Mouse (Mus musculus) midbrain, embryonic 16.5 days (tissue): Measurements from ENCODE around the gene Klhl26. TPM values are rescaled to one million over a fixed set of nuclear protein-coding genes. Genes with fewer than 3 reads are reported as not detected.

Source experiments
- ATAC-seq: fragments of 200-750 bp; cut with Nextera tagmentation; 2 replicates; pipeline ENCODE4 v1.8.0; 2017; ENCODE audit warnings: moderate TSS enrichment
- H3K27ac ChIP-seq: fragments of 300-500 bp; sonication (generic); 2 replicates; pipeline ENCODE4 v1.5.1; 2014; ENCODE audit warnings: mild to moderate bottlenecking, low read length, mixed read lengths
- H3K27me3 ChIP-seq: fragments of 300-500 bp; sonication (generic); 2 replicates; pipeline ENCODE4 v1.6.1; 2014; ENCODE audit warnings: low read depth, low read length, mixed read lengths; ENCODE audit not compliant: control insufficient read depth, insufficient read depth
- H3K36me3 ChIP-seq: fragments of 300-500 bp; sonication (generic); 2 replicates; pipeline ENCODE4 v1.6.1; 2014; ENCODE audit warnings: mild to moderate bottlenecking, low read length, moderate library complexity, mixed read lengths; ENCODE audit not compliant: control insufficient read depth, insufficient read depth
- H3K4me1 ChIP-seq: fragments of 300-500 bp; sonication (generic); 2 replicates; pipeline ENCODE4 v1.6.1; 2014; ENCODE audit warnings: mild to moderate bottlenecking, low read length, mixed read lengths; ENCODE audit not compliant: control insufficient read depth, insufficient read depth
- H3K4me2 ChIP-seq: fragments of 300-500 bp; sonication (generic); 2 replicates; pipeline ENCODE4 v1.6.1; 2014; ENCODE audit warnings: mild to moderate bottlenecking, low read length, mixed read lengths
- H3K4me3 ChIP-seq: fragments of 300-500 bp; sonication (generic); 2 replicates; pipeline ENCODE4 v1.5.1; 2014; ENCODE audit warnings: low read depth, mild to moderate bottlenecking, low read length, moderate library complexity, mixed read lengths
- H3K9ac ChIP-seq: fragments of 300-500 bp; sonication (generic); 2 replicates; pipeline ENCODE4 v1.6.1; 2014; ENCODE audit warnings: low read depth, low read length, mixed read lengths
- H3K9me3 ChIP-seq: fragments of 300-500 bp; sonication (generic); replicated peaks from 2 replicates; pipeline ENCODE4 v1.6.1; 2014; ENCODE audit warnings: mild to moderate bottlenecking, low read length, mixed read lengths; ENCODE audit not compliant: control insufficient read depth, poor library complexity, severe bottlenecking
- WGBS: fragments of 180-500 bp; shearing (Covaris S2); extraction: QIAGEN DNeasy Blood & Tissue Kit; methylation state at CpG from one replicate; pipeline ENCODE4 v1.1.7; 2014; 5-methylcytosine and 5-hydroxymethylcytosine counted together
- polyA plus RNA-seq: library from polyadenylated mRNA; unstranded; fragments of >200 nt; fragmentation: Nextera tagmentation; extraction: Ambion mirVana; gene quantifications from 2 replicates; pipeline ENCODE4 v1.2.1, GENCODE M21; 2015

Gene Klhl26
- polyA plus RNA-seq, 1 experiment from 2014 or later: 32.4 TPM

- Histone ChIP-seq H3K9ac (no peak overlapping the region; the same call in 1 of the 2 replicates), H3K9me3 (no peaks in the 10 kb centered on the region), H3K27ac (no peak overlapping the region), H3K4me2 (peak overlapping the region; percentile 62), H3K36me3 (no peaks in the 10 kb centered on the region), H3K27me3 (peaks cover 87% of the 10 kb centered on the region), H3K4me3 (peak overlapping the region; percentile 38), H3K4me1 (peaks cover 26% of the 10 kb centered on the region)
- 2% methylated on average over 45 of the region's 47 CpGs for WGBS
- ATAC-seq: no peak
Measured at GRCm38 (mm10) chr8:70493692-70494415, 17.1 kb upstream of the Klhl26 start.

- Histone ChIP-seq H3K27me3 (peaks cover 79% of the 10 kb centered on the region), H3K9ac (peak within 1 kb of the TSS; percentile 58), H3K27ac (no peak within 1 kb of the TSS), H3K4me1 (peaks cover 35% of the 10 kb centered on the region), H3K4me3 (peak within 1 kb of the TSS; percentile 38), H3K4me2 (peak within 1 kb of the TSS; percentile 62), H3K9me3 (no peaks in the 10 kb centered on the region), H3K36me3 (no peaks in the 10 kb centered on the region)
- ATAC-seq: peak; percentile 46; the same call in 1 of the 2 replicates
- under 1% methylated on average over 71 of the region's 93 CpGs for WGBS
Measured at GRCm38 (mm10) chr8:70492664-70493640, 16.2 kb upstream of the Klhl26 start, which contains the start of gene Crlf1. Gene Crlf1 (plus strand): TSS chr8:70493158.

- no peak overlapping the region for H3K4me2 ChIP-seq
- no peak overlapping the region for H3K27ac ChIP-seq
- H3K27me3 ChIP-seq: peaks cover 64% of the 10 kb centered on the region
- no peaks in the 10 kb centered on the region for H3K9me3 ChIP-seq
- H3K4me1 ChIP-seq: peaks cover 46% of the 10 kb centered on the region
- ATAC-seq: no peak
- WGBS: 2% methylated on average over 20 of the region's 20 CpGs
- no peak overlapping the region for H3K9ac ChIP-seq
- no peak overlapping the region for H3K4me3 ChIP-seq
- no peaks in the 10 kb centered on the region for H3K36me3 ChIP-seq
Measured at GRCm38 (mm10) chr8:70490880-70491495, 14.2 kb upstream of the Klhl26 start.

GRCm38 (mm10) chr8:70490061-70490879, 13.5 kb upstream of the Klhl26 start:
- WGBS: 6% methylated on average over 10 of the region's 10 CpGs
- no peak overlapping the region for H3K4me3 ChIP-seq
- H3K4me2 ChIP-seq: no peak overlapping the region

GRCm38 (mm10) chr8:70489576-70489975, 12.8 kb upstream of the Klhl26 start:
- H3K4me2 ChIP-seq: peak overlapping the region; percentile 20; the same call in 1 of the 2 replicates
- WGBS: under 1% methylated on average over 22 of the region's 41 CpGs
- 0 out of 2 replicates have a peak, but pooled peaks cover 2% of the 10 kb centered on the region for H3K36me3 ChIP-seq
- H3K4me3 ChIP-seq: peak overlapping the region; percentile 17
- no peak for ATAC-seq
- H3K27me3 ChIP-seq: peaks cover 63% of the 10 kb centered on the region
- 0 out of 2 replicates have a peak overlapping the region, but pooled peaks have one; percentile 11 for H3K9ac ChIP-seq
- no peak overlapping the region for H3K27ac ChIP-seq
- H3K4me1 ChIP-seq: peaks cover 46% of the 10 kb centered on the region
- no peaks in the 10 kb centered on the region for H3K9me3 ChIP-seq

More at GRCm38 (mm10) chr8:70490061-70490879, 13.5 kb upstream of the Klhl26 start:
- H3K9me3 ChIP-seq: no peaks in the 10 kb centered on the region
- ATAC-seq: no peak
- peaks cover 65% of the 10 kb centered on the region for H3K27me3 ChIP-seq
- H3K36me3 ChIP-seq: no peaks in the 10 kb centered on the region
- H3K4me1 ChIP-seq: peaks cover 46% of the 10 kb centered on the region
- no peak overlapping the region for H3K9ac ChIP-seq
- no peak overlapping the region for H3K27ac ChIP-seq

- no peak for ATAC-seq
- WGBS: 2% methylated on average over 14 of the region's 14 CpGs
- Histone ChIP-seq H3K4me3 (no peak overlapping the region; the same call in 1 of the 2 replicates), H3K36me3 (peaks cover 2% of the 10 kb centered on the region; the same call in 1 of the 2 replicates), H3K4me1 (peaks cover 42% of the 10 kb centered on the region), H3K9ac (0 out of 2 replicates have a peak overlapping the region, but pooled peaks have one; percentile 11), H3K9me3 (no peaks in the 10 kb centered on the region), H3K4me2 (peak overlapping the region; percentile 20), H3K27me3 (peaks cover 63% of the 10 kb centered on the region), H3K27ac (no peak overlapping the region)
Measured at GRCm38 (mm10) chr8:70488931-70489470, 12.2 kb upstream of the Klhl26 start.

GRCm38 (mm10) chr8:70487993-70488796, 11.4 kb upstream of the Klhl26 start:
- H3K27ac ChIP-seq: no peak overlapping the region
- no peak for ATAC-seq
- peaks cover 2% of the 10 kb centered on the region; the same call in 1 of the 2 replicates for H3K36me3 ChIP-seq
- H3K4me1 ChIP-seq: peaks cover 34% of the 10 kb centered on the region
- WGBS: 2% methylated on average over 54 of the region's 55 CpGs
- H3K27me3 ChIP-seq: peaks cover 56% of the 10 kb centered on the region
- H3K9me3 ChIP-seq: no peaks in the 10 kb centered on the region
- H3K9ac ChIP-seq: peak overlapping the region; percentile 53
- H3K4me2 ChIP-seq: peak overlapping the region; percentile 83
- peak overlapping the region; percentile 67 for H3K4me3 ChIP-seq
